ENCODE assay signal across 14 mouse cellular contexts in the genomic region with DNA sequence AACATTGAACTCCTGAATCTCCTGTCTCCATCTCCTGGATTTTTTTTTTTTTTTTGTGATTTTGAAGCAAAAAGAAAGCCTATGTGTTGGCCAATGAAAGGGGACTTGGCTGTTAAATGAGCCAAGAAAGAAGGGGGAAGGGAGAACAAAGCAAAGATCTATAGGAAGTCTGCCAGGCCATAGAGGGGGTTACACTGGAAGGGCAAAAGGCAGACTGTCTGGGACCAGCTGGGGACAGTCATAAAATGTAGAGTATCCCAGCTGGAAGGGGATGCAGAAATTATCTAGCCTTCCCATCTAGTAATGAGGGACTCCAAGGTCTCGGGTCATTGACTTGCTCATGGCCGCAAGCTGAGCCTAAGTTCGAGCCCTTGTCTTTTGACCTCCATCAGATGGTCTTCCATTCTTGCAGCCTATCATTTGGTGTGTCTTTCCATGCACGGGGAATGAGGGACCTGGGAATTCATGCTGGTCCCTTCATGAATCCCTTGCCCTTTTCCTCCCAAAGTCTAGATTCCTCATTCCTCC.
"Had no signal": no experiment of that assay in that cellular context is flagged by ENCODE, and none has a peak within 500 bp of the region (broad histone marks: within the 10 kb centered on the region; RNA-seq: fewer than 3 reads in every experiment).

No protein-coding gene starts in this region.

- H3K4me3 ChIP-seq: hindbrain, embryonic 15.5 days; layer of hippocampus, adult 2 months; liver, embryonic 13.5 days; megakaryocyte, embryonic 14.5 days; midbrain, embryonic 10.5 days; midbrain, embryonic 13.5 days; myocyte; neural tube, embryonic 13.5 days had no signal

- H3K4me1 ChIP-seq: hindbrain, embryonic 15.5 days; liver, embryonic 13.5 days; midbrain, embryonic 13.5 days had no signal

- ATAC-seq: intestine, postnatal 0 days; midbrain, embryonic 13.5 days; midbrain, embryonic 16.5 days had no signal

- H3K4me2 ChIP-seq: hindbrain, embryonic 15.5 days; liver, embryonic 13.5 days; midbrain, embryonic 13.5 days; neural tube, embryonic 13.5 days had no signal

- DNase-seq: layer of hippocampus, adult 9-11 months; liver, embryonic 13.5 days; lung, postnatal 10 days; thymus, adult 18-20 months; thymus, postnatal 36 days had no signal

- H3K27ac ChIP-seq: hindbrain, embryonic 15.5 days; layer of hippocampus, adult 2 months; liver, embryonic 13.5 days; midbrain, embryonic 10.5 days; midbrain, embryonic 13.5 days; neural tube, embryonic 13.5 days had no signal

- H3K9ac ChIP-seq: hindbrain, embryonic 15.5 days; liver, embryonic 13.5 days; midbrain, embryonic 13.5 days; neural tube, embryonic 13.5 days had no signal

- H3K9me3 ChIP-seq: hindbrain, embryonic 15.5 days; liver, embryonic 13.5 days; megakaryocyte, embryonic 14.5 days; midbrain, embryonic 10.5 days; midbrain, embryonic 13.5 days; neural tube, embryonic 13.5 days had no signal

- H3K36me3 ChIP-seq: hindbrain, embryonic 15.5 days; liver, embryonic 13.5 days; midbrain, embryonic 13.5 days; neural tube, embryonic 13.5 days had no signal

- H3K27me3 ChIP-seq: hindbrain, embryonic 15.5 days; liver, embryonic 13.5 days; midbrain, embryonic 13.5 days; neural tube, embryonic 13.5 days had no signal
